Mouse (Mus musculus) heart, embryonic 12.5 days (tissue): ENCODE results near the gene Sarm1. TPM values are rescaled to one million over a fixed set of nuclear protein-coding genes. Genes with fewer than 3 reads are reported as not detected.

Source experiments
- ATAC-seq: fragments of 200-750 bp; cut with Nextera tagmentation; 2 replicates; pipeline ENCODE4 v1.8.0; 2017; ENCODE audit warnings: moderate TSS enrichment, moderate library complexity; ENCODE audit not compliant: insufficient number of reproducible peaks, low FRiP score
- H3K27ac ChIP-seq: fragments of 300-500 bp; sonication (generic); 2 replicates; pipeline ENCODE4 v1.5.1; 2016; ENCODE audit warnings: mild to moderate bottlenecking, moderate library complexity; ENCODE audit not compliant: poor library complexity, severe bottlenecking
- H3K27me3 ChIP-seq: fragments of 300-500 bp; sonication (generic); replicated peaks from 2 replicates; pipeline ENCODE4 v1.6.1; 2016; ENCODE audit warnings: mild to moderate bottlenecking, moderate library complexity
- H3K36me3 ChIP-seq: fragments of 300-500 bp; sonication (generic); 2 replicates; pipeline ENCODE4 v1.6.1; 2016; ENCODE audit warnings: mild to moderate bottlenecking, moderate library complexity
- H3K4me1 ChIP-seq: fragments of 300-500 bp; sonication (generic); replicated peaks from 2 replicates; pipeline ENCODE4 v1.6.1; 2016; ENCODE audit warnings: mild to moderate bottlenecking
- H3K4me2 ChIP-seq: fragments of 300-500 bp; sonication (generic); 2 replicates; pipeline ENCODE4 v1.6.1; 2016; ENCODE audit warnings: mild to moderate bottlenecking, moderate library complexity
- H3K4me3 ChIP-seq: fragments of 300-500 bp; sonication (generic); 2 replicates; pipeline ENCODE4 v1.5.1; 2016; ENCODE audit warnings: mild to moderate bottlenecking
- H3K9ac ChIP-seq: fragments of 300-500 bp; sonication (generic); 2 replicates; pipeline ENCODE4 v1.6.1; 2016; ENCODE audit warnings: mild to moderate bottlenecking, moderate library complexity
- H3K9me3 ChIP-seq: fragments of 300-500 bp; sonication (generic); replicated peaks from 2 replicates; pipeline ENCODE4 v1.6.1; 2016; ENCODE audit warnings: mild to moderate bottlenecking, moderate library complexity
- WGBS: fragments of 180-500 bp; shearing (Covaris S2); methylation state at CpG from one replicate; pipeline ENCODE4 v1.1.7; 2016; 5-methylcytosine and 5-hydroxymethylcytosine counted together
- polyA plus RNA-seq: library from polyadenylated mRNA; unstranded; fragments of >200 nt; fragmentation: Nextera tagmentation; extraction: Ambion mirVana; gene quantifications from 2 replicates; pipeline ENCODE4 v1.2.1, GENCODE M21; 2016

Gene Sarm1
- polyA plus RNA-seq, 1 experiment from 2014 or later, result 0.40 TPM

GRCm38 (mm10) chr11:78461894-78462293 lies 35.7 kb downstream of the Sarm1 start:
- 74% methylated on average over 1 of the region's 1 CpGs for WGBS
- peaks cover 7% of the 10 kb centered on the region; the same call in 1 of the 2 replicates for H3K9me3 ChIP-seq
- no peaks in the 10 kb centered on the region for H3K36me3 ChIP-seq
- ATAC-seq, result no peak
- H3K27me3 ChIP-seq, result no peaks in the 10 kb centered on the region
- H3K4me1 ChIP-seq, result peaks cover 28% of the 10 kb centered on the region
- H3K9ac ChIP-seq, result no peak overlapping the region
- H3K27ac ChIP-seq, result no peak overlapping the region
- no peak overlapping the region for H3K4me3 ChIP-seq
- H3K4me2 ChIP-seq, result no peak overlapping the region

GRCm38 (mm10) chr11:78458740-78459139 lies 38.8 kb downstream of the Sarm1 start:
- no peaks in the 10 kb centered on the region for H3K36me3 ChIP-seq
- WGBS, result 82% methylated on average over 17 of the region's 17 CpGs
- H3K27me3 ChIP-seq, result no peaks in the 10 kb centered on the region
- H3K4me1 ChIP-seq, result peaks cover 8% of the 10 kb centered on the region
- no peak for ATAC-seq
- no peak overlapping the region for H3K4me2 ChIP-seq
- H3K27ac ChIP-seq, result no peak overlapping the region
- no peak overlapping the region for H3K4me3 ChIP-seq
- no peak overlapping the region for H3K9ac ChIP-seq
- peaks cover 7% of the 10 kb centered on the region; the same call in 1 of the 2 replicates for H3K9me3 ChIP-seq

GRCm38 (mm10) chr11:78455308-78455707 lies 42.2 kb downstream of the Sarm1 start:
- Histone ChIP-seq H3K9ac (no peak overlapping the region), H3K4me1 (0 out of 2 replicates have a peak, but pooled peaks cover 3% of the 10 kb centered on the region), H3K4me2 (no peak overlapping the region), H3K9me3 (no peaks in the 10 kb centered on the region), H3K27ac (no peak overlapping the region), H3K36me3 (no peaks in the 10 kb centered on the region), H3K4me3 (no peak overlapping the region), H3K27me3 (peaks cover 13% of the 10 kb centered on the region; the same call in 1 of the 2 replicates)
- no peak for ATAC-seq
- WGBS, result 26% methylated on average over 5 of the region's 5 CpGs

- Histone ChIP-seq H3K4me2 (no peak overlapping the region), H3K27ac (no peak overlapping the region), H3K27me3 (peaks cover 13% of the 10 kb centered on the region; the same call in 1 of the 2 replicates), H3K9ac (no peak overlapping the region), H3K4me1 (0 out of 2 replicates have a peak, but pooled peaks cover 3% of the 10 kb centered on the region), H3K4me3 (no peak overlapping the region), H3K36me3 (no peaks in the 10 kb centered on the region), H3K9me3 (no peaks in the 10 kb centered on the region)
- WGBS, result 64% methylated on average over 7 of the region's 7 CpGs
- ATAC-seq, result no peak
Measured at GRCm38 (mm10) chr11:78454276-78454675, 43.3 kb downstream of the Sarm1 start.

DNA sequence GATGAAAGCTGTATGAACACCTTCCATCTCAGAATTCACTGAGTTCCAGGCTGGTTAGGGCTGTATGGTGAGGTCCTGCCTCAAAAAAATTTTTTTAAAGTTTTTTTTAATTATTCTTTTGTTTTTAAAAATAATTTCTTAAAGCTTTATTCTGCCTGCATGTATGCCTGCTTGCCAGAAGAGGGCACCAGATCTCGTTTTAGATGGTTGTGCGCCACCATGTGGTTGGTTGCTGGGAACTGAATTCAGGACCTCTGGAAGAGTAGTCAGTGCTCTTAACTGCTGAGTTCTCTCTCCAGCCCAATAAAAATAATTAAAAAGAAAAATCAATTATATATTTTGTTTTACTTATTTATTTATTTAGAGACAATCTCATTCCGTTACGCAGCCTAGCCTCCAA lies 43.9 kb downstream of the Sarm1 start:
- H3K27me3 ChIP-seq, result peaks cover 13% of the 10 kb centered on the region; the same call in 1 of the 2 replicates
- H3K9ac ChIP-seq, result no peak overlapping the region
- H3K4me2 ChIP-seq, result no peak overlapping the region
- H3K4me3 ChIP-seq, result no peak overlapping the region
- WGBS, result 15% methylated on average over 4 of the region's 4 CpGs
- H3K27ac ChIP-seq, result no peak overlapping the region
- H3K4me1 ChIP-seq, result 0 out of 2 replicates have a peak, but pooled peaks cover 3% of the 10 kb centered on the region
- no peaks in the 10 kb centered on the region for H3K36me3 ChIP-seq
- no peak for ATAC-seq
- H3K9me3 ChIP-seq, result no peaks in the 10 kb centered on the region

DNA sequence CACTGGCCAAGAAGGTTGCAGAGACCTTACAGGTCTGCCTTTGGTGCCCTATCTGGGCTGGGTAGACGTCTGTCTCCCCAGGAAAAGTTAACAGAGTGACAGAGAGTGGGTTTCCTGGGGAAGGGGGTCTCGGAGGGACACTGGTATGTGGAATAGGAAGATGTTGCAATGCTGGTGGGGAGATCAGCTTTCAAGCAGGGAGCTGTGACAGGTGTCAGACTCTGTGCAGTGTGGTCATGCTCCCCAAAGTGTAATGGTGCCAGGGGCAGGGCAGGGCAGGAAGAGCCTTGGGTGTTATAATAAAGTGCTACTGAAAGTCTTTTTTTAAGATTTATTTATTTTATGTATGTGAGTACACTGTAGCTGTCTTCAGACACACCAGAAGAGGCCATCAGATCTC lies 47.2 kb downstream of the Sarm1 start:
- no peaks in the 10 kb centered on the region for H3K4me1 ChIP-seq
- H3K27me3 ChIP-seq, result peaks cover 14% of the 10 kb centered on the region; the same call in 1 of the 2 replicates
- no peak overlapping the region for H3K9ac ChIP-seq
- 29% methylated on average over 2 of the region's 2 CpGs for WGBS
- H3K4me2 ChIP-seq, result no peak overlapping the region
- ATAC-seq, result no peak
- no peak overlapping the region for H3K4me3 ChIP-seq
- H3K9me3 ChIP-seq, result no peaks in the 10 kb centered on the region
- H3K36me3 ChIP-seq, result no peaks in the 10 kb centered on the region
- no peak overlapping the region for H3K27ac ChIP-seq

DNA sequence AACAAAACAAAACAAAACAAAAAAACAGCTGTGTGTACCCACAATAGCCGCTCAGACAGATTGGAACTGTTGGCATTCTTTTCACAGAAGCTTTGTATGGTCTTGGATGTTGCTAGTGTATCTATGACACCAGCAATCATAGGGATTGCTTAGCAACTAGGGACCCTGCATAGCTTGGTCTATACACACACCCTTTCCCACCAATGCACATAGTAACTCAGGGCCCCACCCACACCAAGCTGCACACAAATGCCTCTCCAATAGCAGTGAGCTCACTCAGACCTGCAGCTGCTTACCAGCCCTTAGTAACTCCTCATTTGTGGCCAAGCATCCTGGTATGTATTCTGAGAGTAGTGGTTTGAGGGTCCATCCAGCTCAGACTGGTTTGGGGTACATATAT lies 49.3 kb downstream of the Sarm1 start:
- Histone ChIP-seq H3K4me1 (no peaks in the 10 kb centered on the region), H3K36me3 (no peaks in the 10 kb centered on the region), H3K4me2 (no peak overlapping the region), H3K9me3 (no peaks in the 10 kb centered on the region), H3K4me3 (no peak overlapping the region), H3K27me3 (peaks cover 15% of the 10 kb centered on the region; the same call in 1 of the 2 replicates), H3K27ac (no peak overlapping the region), H3K9ac (no peak overlapping the region)
- no peak for ATAC-seq
- 84% methylated on average over 1 of the region's 1 CpGs for WGBS

GRCm38 (mm10) chr11:78447168-78447567 lies 50.4 kb downstream of the Sarm1 start:
- Histone ChIP-seq H3K4me2 (no peak overlapping the region), H3K9ac (no peak overlapping the region), H3K4me3 (no peak overlapping the region), H3K27me3 (peaks cover 6% of the 10 kb centered on the region; the same call in 1 of the 2 replicates), H3K4me1 (no peaks in the 10 kb centered on the region), H3K27ac (no peak overlapping the region), H3K36me3 (no peaks in the 10 kb centered on the region), H3K9me3 (no peaks in the 10 kb centered on the region)
- WGBS, result 76% methylated on average over 3 of the region's 3 CpGs
- no peak for ATAC-seq

- 0 out of 2 replicates have a peak, but pooled peaks cover 3% of the 10 kb centered on the region for H3K27me3 ChIP-seq
- no peak overlapping the region for H3K9ac ChIP-seq
- no peaks in the 10 kb centered on the region for H3K9me3 ChIP-seq
- WGBS, result 76% methylated on average over 5 of the region's 5 CpGs
- H3K4me3 ChIP-seq, result no peak overlapping the region
- no peaks in the 10 kb centered on the region for H3K36me3 ChIP-seq
- ATAC-seq, result no peak
- no peak overlapping the region for H3K4me2 ChIP-seq
- no peaks in the 10 kb centered on the region for H3K4me1 ChIP-seq
- H3K27ac ChIP-seq, result no peak overlapping the region
Measured at GRCm38 (mm10) chr11:78443115-78443514, 54.4 kb downstream of the Sarm1 start.

DNA sequence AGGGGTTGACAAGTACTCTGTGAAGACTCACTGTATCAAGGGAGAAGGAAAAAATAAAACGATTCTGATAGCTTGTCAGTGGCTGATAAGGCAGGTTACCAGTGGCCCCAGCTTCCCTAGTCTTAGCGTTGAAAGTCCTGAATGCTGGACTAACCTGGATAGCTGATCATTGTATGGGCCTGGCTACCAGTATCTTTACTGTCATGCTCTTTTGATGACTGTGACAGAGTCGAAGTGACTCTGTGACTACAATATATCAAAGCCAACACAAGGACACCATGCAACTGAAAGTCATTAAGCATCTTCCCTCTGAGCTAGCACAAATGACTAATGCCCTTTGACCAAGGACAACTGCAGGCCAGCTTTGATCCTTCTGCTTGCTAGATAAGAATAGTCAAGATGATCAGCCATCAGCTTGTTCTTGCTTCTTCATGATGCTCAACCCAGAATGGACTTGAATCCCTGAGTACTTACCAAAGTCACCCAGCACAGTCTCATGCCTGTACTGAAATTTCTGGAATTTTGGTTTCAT lies 59.1 kb downstream of the Sarm1 start:
- WGBS, result 44% methylated on average over 3 of the region's 3 CpGs
- no peaks in the 10 kb centered on the region for H3K36me3 ChIP-seq
- peaks cover 7% of the 10 kb centered on the region; the same call in 1 of the 2 replicates for H3K4me1 ChIP-seq
- no peak for ATAC-seq
- no peak overlapping the region for H3K27ac ChIP-seq
- no peak overlapping the region for H3K4me2 ChIP-seq
- H3K9me3 ChIP-seq, result no peaks in the 10 kb centered on the region
- no peak overlapping the region for H3K4me3 ChIP-seq
- no peak overlapping the region for H3K9ac ChIP-seq
- H3K27me3 ChIP-seq, result no peaks in the 10 kb centered on the region

- peaks cover 7% of the 10 kb centered on the region; the same call in 1 of the 2 replicates for H3K4me1 ChIP-seq
- no peak for ATAC-seq
- no peak overlapping the region for H3K4me2 ChIP-seq
- no peaks in the 10 kb centered on the region for H3K27me3 ChIP-seq
- H3K36me3 ChIP-seq, result no peaks in the 10 kb centered on the region
- no peak overlapping the region for H3K4me3 ChIP-seq
- no peak overlapping the region for H3K27ac ChIP-seq
- H3K9ac ChIP-seq, result no peak overlapping the region
- H3K9me3 ChIP-seq, result no peaks in the 10 kb centered on the region
- WGBS, result 84% methylated on average over 7 of the region's 7 CpGs
Measured at GRCm38 (mm10) chr11:78437182-78437581, 60.4 kb downstream of the Sarm1 start.
